Comparison of ENCODE assay signal across 8 mouse cellular contexts in genomic region chr19:25610411-25611111, GRCm38 (mm10). TPM values are rescaled to one million over a fixed set of nuclear protein-coding genes. Genes with fewer than 3 reads are reported as not detected.
DNase-seq lines count a peak whose midpoint lies in the region; ATAC-seq lines count a peak whose summit lies in the region.

No protein-coding gene starts in this region.

- no peaks in the 10 kb centered on the region for H3K9me3 ChIP-seq in lung, embryonic 15.5 days
- no peaks in the 10 kb centered on the region for H3K9me3 ChIP-seq in hindbrain, embryonic 16.5 days (ENCODE audit: control insufficient read depth, low read length)
- no peaks in the 10 kb centered on the region for H3K9me3 ChIP-seq in midbrain, embryonic 14.5 days (ENCODE audit: control insufficient read depth, low read length)

- H3K4me1 ChIP-seq in lung, embryonic 15.5 days = peaks cover 32% of the 10 kb centered on the region
- peaks cover 15% of the 10 kb centered on the region for H3K4me1 ChIP-seq in hindbrain, embryonic 16.5 days (ENCODE audit: control insufficient read depth, insufficient read depth, low read depth, low read length)
- peaks cover 12% of the 10 kb centered on the region; the same call in 1 of the 2 replicates for H3K4me1 ChIP-seq in midbrain, embryonic 14.5 days (ENCODE audit: control insufficient read depth, insufficient read depth, low read length)

- DNase-seq in adrenal gland, postnatal 14 days = peak; percentile 20
- no peak for DNase-seq in adrenal gland, postnatal 10 days
- DNase-seq in lung, postnatal 36 days = no peak
- peak; percentile 55 for DNase-seq in midbrain, embryonic 14.5 days
- DNase-seq in layer of hippocampus, adult 8-10 months (ENCODE audit: low spot score in 2 of 2) = no peak
- DNase-seq in layer of hippocampus, postnatal 14 days (ENCODE audit: low spot score in 2 of 2) = no peak

- H3K4me3 ChIP-seq in lung, embryonic 15.5 days = peak overlapping the region; percentile 36
- peak overlapping the region; percentile 26 for H3K4me3 ChIP-seq in hindbrain, embryonic 16.5 days (ENCODE audit: low read length)
- peak overlapping the region; percentile 30 for H3K4me3 ChIP-seq in midbrain, embryonic 14.5 days (replicated peaks; ENCODE audit: low read depth, low read length)

- peak; percentile 64 for ATAC-seq in lung, embryonic 15.5 days (ENCODE audit: borderline replicate concordance, extremely low read depth, low FRiP score, low TSS enrichment)
- ATAC-seq in hindbrain, embryonic 16.5 days = peak; percentile 60; the same call in 1 of the 2 replicates
- ATAC-seq in midbrain, embryonic 14.5 days (ENCODE audit: low FRiP score, low TSS enrichment) = peak; percentile 43; the same call in 1 of the 2 replicates

- H3K27me3 ChIP-seq in lung, embryonic 15.5 days = peaks cover 99% of the 10 kb centered on the region
- H3K27me3 ChIP-seq in hindbrain, embryonic 16.5 days (replicated peaks; ENCODE audit: control insufficient read depth, insufficient read depth, low read length) = peaks cover 72% of the 10 kb centered on the region
- H3K27me3 ChIP-seq in midbrain, embryonic 14.5 days (ENCODE audit: control insufficient read depth, insufficient read depth, low read length) = peaks cover 95% of the 10 kb centered on the region

- under 1% methylated on average over 64 of the region's 71 CpGs for WGBS in lung, embryonic 15.5 days
- WGBS in hindbrain, embryonic 16.5 days = under 1% methylated on average over 48 of the region's 71 CpGs
- WGBS in midbrain, embryonic 14.5 days = under 1% methylated on average over 64 of the region's 71 CpGs

- peak overlapping the region; percentile 64 for H3K4me2 ChIP-seq in lung, embryonic 15.5 days
- peak overlapping the region; percentile 43 for H3K4me2 ChIP-seq in hindbrain, embryonic 16.5 days (ENCODE audit: low read length)
- peak overlapping the region; percentile 53 for H3K4me2 ChIP-seq in midbrain, embryonic 14.5 days (ENCODE audit: low read length)

- H3K36me3 ChIP-seq in lung, embryonic 15.5 days = no peaks in the 10 kb centered on the region
- no peaks in the 10 kb centered on the region for H3K36me3 ChIP-seq in hindbrain, embryonic 16.5 days (ENCODE audit: control insufficient read depth, insufficient read depth, low read length)
- H3K36me3 ChIP-seq in midbrain, embryonic 14.5 days (ENCODE audit: control insufficient read depth, insufficient read depth, low read length) = no peaks in the 10 kb centered on the region

- no peak overlapping the region for H3K9ac ChIP-seq in lung, embryonic 15.5 days
- H3K9ac ChIP-seq in hindbrain, embryonic 16.5 days (ENCODE audit: low read depth, low read length) = no peak overlapping the region
- H3K9ac ChIP-seq in midbrain, embryonic 14.5 days (replicated peaks; ENCODE audit: low read length) = no peak overlapping the region

- no peak overlapping the region for H3K27ac ChIP-seq in lung, embryonic 15.5 days
- no peak overlapping the region for H3K27ac ChIP-seq in hindbrain, embryonic 16.5 days (ENCODE audit: low read depth, low read length)
- H3K27ac ChIP-seq in midbrain, embryonic 14.5 days (replicated peaks; ENCODE audit: low read depth, low read length) = no peak overlapping the region

RNA-seq across cellular contexts. Expression of gene Dmrt3, which starts 0.5 kb away (rescaled TPM):
- not detected in 2 replicates for total RNA-seq in adrenal gland, postnatal 14 days (2021)
- not detected for total RNA-seq in adrenal gland, postnatal 10 days (2021)
- polyA plus RNA-seq in lung, embryonic 15.5 days (2015; fragmentation: Nextera tagmentation; extraction: Ambion mirVana) = 0.29 and 0.43 TPM in 2 replicates
- polyA plus RNA-seq in hindbrain, embryonic 16.5 days (2015; fragmentation: Nextera tagmentation; extraction: Ambion mirVana) = 0.16 and 0.47 TPM in 2 replicates
- 0.54 TPM in 1 of 2 replicates, not detected in the other for polyA plus RNA-seq in midbrain, embryonic 14.5 days (2014; fragmentation: Nextera tagmentation; extraction: Ambion mirVana)
- under 1 TPM; 0.31 to 0.57 (median 0.38) TPM for total RNA-seq in layer of hippocampus, adult 8-10 months (2022)
- total RNA-seq in layer of hippocampus, postnatal 14 days (2021) = 1 to 10 TPM in 1 of 2 experiments, under 1 TPM in 1; 0.83 to 1.7 TPM

Comparison
In these comparisons a context has a peak if more than half of its experiments do, and no peak if none do; other contexts are left out.
1. DNase-seq: peak in adrenal gland, postnatal 14 days (single experiment) and midbrain, embryonic 14.5 days (single experiment); none in adrenal gland, postnatal 10 days (single experiment), lung, postnatal 36 days (single experiment), layer of hippocampus, adult 8-10 months (0 of 2) and layer of hippocampus, postnatal 14 days (0 of 2).
2. Peak in every context shown above with its lines, with median percentiles within 50 percentile points of each other: ATAC-seq, H3K4me2 ChIP-seq and H3K4me3 ChIP-seq.